Mouse (Mus musculus) telencephalon, adult 2 months (tissue): ENCODE results near the gene Ankfy1.

Experiments used
- DNase-seq: peaks from one replicate; pipeline ENCODE4 v3.0.0-alpha.2; 2011; ENCODE audit warnings: low read depth, low spot score

Gene Ankfy1

GRCm38 (mm10) chr11:72795149-72795454, 105.3 kb downstream of the Ankfy1 start:
- no peak for DNase-seq

GRCm38 (mm10) chr11:72795455-72796295, 105.9 kb downstream of the Ankfy1 start, which contains the start of the genes Cyb5d2 and Zzef1:
Gene Cyb5d2 (minus strand): TSS chr11:72796142.
Gene Zzef1 (plus strand): TSS chr11:72796226.
- DNase-seq, result peak; percentile 98

GRCm38 (mm10) chr11:72796296-72796687, 106.5 kb downstream of the Ankfy1 start:
- DNase-seq, result no peak

- no peak for DNase-seq
These were observed 107.0 kb downstream of the Ankfy1 start for GRCm38 (mm10) chr11:72796773-72797338.

- DNase-seq, result no peak
These were observed 108.3 kb downstream of the Ankfy1 start for GRCm38 (mm10) chr11:72798112-72798511.

- DNase-seq, result no peak
These were observed 111.4 kb downstream of the Ankfy1 start for GRCm38 (mm10) chr11:72801182-72801581.

- DNase-seq, result no peak
These were observed 113.2 kb downstream of the Ankfy1 start for GRCm38 (mm10) chr11:72803038-72803437.

- DNase-seq, result no peak
These were observed 114.8 kb downstream of the Ankfy1 start for GRCm38 (mm10) chr11:72804586-72804985.

GRCm38 (mm10) chr11:72805232-72805631, 115.4 kb downstream of the Ankfy1 start:
- no peak for DNase-seq

GRCm38 (mm10) chr11:72806556-72806955, 116.8 kb downstream of the Ankfy1 start:
- DNase-seq, result peak; percentile 22

GRCm38 (mm10) chr11:72807992-72808391, 118.2 kb downstream of the Ankfy1 start:
- no peak for DNase-seq

- peak; percentile 52 for DNase-seq
These were observed 123.9 kb downstream of the Ankfy1 start for GRCm38 (mm10) chr11:72813687-72814086.

- no peak for DNase-seq
These were observed 124.4 kb downstream of the Ankfy1 start for GRCm38 (mm10) chr11:72814188-72814587.

- DNase-seq, result no peak
These were observed 127.1 kb downstream of the Ankfy1 start for GRCm38 (mm10) chr11:72816859-72817258.

- no peak for DNase-seq
These were observed 128.3 kb downstream of the Ankfy1 start for GRCm38 (mm10) chr11:72818067-72818466.

GRCm38 (mm10) chr11:72821041-72821440, 131.2 kb downstream of the Ankfy1 start:
- DNase-seq, result no peak
